Mouse (Mus musculus): ENCODE measurements around the gene Nr2f2. TPM values are rescaled to one million over a fixed set of nuclear protein-coding genes. Genes with fewer than 3 reads are reported as not detected.
A peak's percentile ranks its signal among the peaks of the same experiment; 100 is the strongest.

Gene Nr2f2
- total RNA-seq, 2 experiments from 2014 or later: 34.2 to 38.4 TPM

DNA sequence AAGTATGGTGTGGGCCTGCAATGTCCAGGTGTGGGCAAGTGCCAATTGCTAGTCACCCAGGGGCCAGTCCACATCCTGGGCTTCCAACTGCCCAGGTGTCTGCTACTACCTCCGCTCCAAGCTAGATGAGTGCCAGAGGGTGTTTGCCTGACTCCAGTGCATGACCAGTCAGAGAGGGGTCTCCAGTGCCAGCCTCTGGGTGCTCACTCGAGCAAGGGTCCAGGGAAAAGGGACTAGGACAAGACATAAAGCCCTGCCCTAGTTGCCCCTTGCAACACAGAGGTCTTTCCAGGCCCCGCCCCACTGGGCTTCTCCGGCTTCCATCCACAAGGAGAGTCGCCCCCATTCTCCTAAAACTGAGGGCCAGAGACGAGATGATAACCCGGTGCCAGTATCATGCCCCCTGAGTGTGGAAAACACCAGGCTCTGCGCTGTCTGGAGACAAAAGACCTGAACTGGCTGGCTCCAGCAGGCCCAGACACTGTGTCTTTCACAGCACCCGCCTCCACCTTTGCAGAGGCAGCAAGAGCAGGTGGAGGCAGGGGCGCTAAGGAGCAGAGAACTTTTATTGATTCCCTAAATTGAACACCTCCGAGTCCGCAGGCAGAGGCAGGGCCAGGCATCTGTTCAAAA lies 26.4 kb downstream of the Nr2f2 start:
- intact Hi-C loops (cut with DNase I): loop anchor here (10.0 kb wide), 3 partner anchors 1045 to 1965 kb away; no protein-coding TSS in a partner anchor
- DNase-seq (ENCODE audit: low spot score in 2 of 2): no peak

DNA sequence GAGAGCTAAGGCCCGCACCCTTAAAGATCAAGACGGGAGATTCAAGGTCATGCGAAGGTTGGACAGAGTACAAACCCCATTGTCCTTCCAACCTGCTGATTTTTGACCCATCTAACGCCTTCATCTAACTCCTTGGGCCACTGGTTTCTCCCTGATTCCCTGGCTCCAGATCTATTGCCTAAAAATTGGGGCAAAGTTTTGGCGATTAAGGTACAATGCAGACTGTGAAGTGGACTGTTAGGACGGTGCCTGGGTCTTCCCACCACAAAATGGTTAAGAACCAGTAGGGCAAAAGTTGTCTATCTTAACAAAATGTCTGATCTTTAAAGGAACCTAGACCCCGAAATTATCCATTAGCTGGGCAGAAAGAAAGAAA lies 28.3 kb downstream of the Nr2f2 start:
- DNase-seq (ENCODE audit: low spot score in 2 of 2): no peak
- intact Hi-C loops (cut with DNase I): loop anchor here (10.0 kb wide), 2 partner anchors 1763 to 1963 kb away; no protein-coding TSS in a partner anchor

DNA sequence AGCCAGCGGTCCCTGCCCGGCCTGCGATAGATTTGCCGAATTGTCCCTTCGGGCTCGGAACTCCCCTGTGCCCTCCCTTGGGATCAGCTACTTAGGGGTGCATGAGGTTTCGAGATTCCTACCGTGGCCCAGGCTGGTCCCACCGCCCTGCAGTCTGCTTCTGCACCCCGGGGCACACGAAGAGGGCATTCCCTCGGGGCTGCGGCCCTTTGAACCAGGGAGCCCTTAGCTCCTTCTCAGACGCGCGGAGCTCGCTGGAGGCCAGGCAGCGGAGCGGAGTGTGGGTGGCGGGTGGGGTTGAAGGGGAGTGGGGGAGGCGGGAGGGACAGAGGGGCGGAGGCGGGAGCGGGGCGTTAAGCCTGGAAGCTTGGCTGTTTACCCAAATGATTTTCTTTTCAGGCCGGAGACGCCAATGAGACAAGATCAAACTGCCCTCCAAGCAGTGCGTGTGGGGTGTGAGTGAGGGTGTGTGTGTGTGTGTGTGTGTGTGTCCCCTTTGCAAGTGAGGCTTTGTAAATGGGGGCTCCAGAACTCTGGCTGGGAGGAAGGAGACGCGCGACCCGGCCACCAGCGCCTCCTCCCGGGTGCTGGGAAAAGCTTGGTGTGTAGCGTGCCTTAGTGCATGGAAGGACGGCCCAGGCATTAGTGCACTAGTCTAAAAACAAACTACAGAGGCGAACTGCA lies 28.8 kb downstream of the Nr2f2 start:
- no peak for DNase-seq (ENCODE audit: low spot score in 2 of 2)
- intact Hi-C loops (cut with DNase I): loop anchor here (10.0 kb wide), 2 partner anchors 1763 to 1963 kb away; no protein-coding TSS in a partner anchor

DNA sequence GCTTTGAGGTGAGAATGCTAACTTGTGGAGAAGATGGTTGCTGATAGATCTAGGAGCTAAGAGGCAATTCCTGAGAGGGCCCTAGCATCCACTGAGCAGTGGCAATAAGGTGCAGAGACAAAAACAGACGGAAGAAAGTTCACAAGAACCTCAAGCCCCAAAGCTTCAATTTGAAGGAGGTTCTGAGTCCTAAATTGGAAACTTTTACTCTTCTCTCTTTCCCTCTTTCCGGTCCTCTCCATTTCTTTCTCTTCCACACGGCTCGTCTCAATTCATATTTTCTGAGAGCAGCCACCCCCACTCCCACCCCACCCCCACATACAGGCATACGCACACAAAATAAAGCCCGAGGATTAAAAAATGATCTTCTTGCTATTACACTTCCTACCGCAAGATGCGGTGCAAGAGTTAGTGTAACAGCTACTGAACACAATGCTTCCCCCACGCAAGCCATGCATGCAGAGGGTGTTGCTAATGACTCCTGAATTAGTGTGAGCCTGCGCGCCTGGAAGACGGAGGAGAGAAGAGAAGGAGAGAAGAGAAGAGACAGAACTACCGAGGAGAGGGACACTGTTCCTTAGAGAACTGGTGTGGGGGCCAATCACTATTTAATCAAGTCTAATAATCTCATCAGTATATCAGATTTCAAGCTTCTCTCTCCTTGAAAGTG lies 29.8 kb downstream of the Nr2f2 start:
- intact Hi-C loops (cut with DNase I): loop anchor here (10.0 kb wide), 2 partner anchors 1762 to 1962 kb away; no protein-coding TSS in a partner anchor

DNA sequence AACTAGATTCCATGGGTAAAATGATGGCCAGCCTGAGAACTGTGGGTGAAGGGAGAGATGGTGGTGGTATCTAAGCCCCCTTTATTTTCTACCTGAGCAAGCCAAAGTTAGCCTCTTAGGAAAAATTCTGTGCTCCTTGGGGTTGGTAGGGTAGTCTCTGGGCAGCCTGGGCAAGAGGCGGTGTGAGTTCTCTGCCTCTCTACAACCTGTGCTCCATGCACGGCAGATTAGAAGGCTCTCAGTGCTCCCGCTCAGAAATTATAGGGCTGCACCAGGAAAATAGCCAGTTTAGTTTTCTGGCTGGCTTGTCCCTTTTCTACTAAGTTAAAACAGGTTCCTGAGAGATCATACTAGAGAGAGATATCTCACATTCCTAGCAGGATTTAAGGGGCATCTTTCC lies 30.4 kb downstream of the Nr2f2 start:
- intact Hi-C loops (cut with DNase I): loop anchor here (10.0 kb wide), 2 partner anchors 1761 to 1961 kb away; no protein-coding TSS in a partner anchor

More for the DNA sequence above, 29.8 kb downstream of the Nr2f2 start:
- no peak for DNase-seq (ENCODE audit: low spot score in 2 of 2)

DNA sequence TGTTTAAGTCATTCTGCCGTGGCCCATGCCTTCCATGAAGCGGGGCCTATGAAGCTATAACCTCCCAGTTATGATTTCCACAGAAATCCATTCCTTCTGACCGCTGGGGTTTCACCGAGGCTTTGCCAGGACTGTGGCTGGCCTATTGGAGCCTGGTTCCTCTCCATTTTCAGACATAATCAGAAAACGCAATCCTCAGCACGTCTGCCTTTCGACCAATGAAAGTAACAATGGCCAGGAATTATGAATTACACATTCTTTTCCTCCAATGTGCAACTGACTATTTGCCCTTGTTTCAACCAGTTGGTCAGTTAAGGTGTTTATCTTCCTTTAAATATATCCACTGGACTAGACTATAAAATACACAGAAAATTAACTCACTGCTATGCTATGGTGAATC lies 31.1 kb downstream of the Nr2f2 start:
- DNase-seq (ENCODE audit: low spot score in 2 of 2): no peak
- intact Hi-C loops (cut with DNase I): loop anchor here (1.0 to 10.0 kb wide), 5 partner anchors 525 to 1961 kb away; no protein-coding TSS in a partner anchor

More for the DNA sequence above, 30.4 kb downstream of the Nr2f2 start:
- no peak for DNase-seq (ENCODE audit: low spot score in 2 of 2)

DNA sequence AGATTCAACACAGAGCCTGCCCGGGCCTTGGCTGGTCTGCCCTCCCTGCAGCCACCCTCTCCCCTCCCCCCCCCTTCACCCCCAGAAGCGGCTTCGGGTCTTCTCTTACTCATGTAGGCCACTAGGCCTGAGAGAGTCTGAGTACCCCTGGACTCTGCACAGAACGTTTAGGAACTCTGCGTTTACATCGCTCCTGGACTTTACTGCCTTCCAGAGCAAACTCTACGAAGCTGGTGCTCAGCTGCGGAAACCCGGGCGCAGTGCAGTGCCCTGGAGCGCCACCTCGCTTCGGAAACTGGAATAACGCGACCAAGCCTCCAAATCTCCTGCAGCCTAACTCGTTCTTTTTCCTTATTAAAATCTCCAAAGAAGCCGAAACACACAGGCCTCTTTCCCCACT lies 31.7 kb downstream of the Nr2f2 start:
- peak; percentile 82 to 86 for DNase-seq (ENCODE audit: low spot score in 2 of 2)
- intact Hi-C loops (cut with DNase I): loop anchor here (1.0 to 10.0 kb wide), 7 partner anchors 163 to 1960 kb away; no protein-coding TSS in a partner anchor

DNA sequence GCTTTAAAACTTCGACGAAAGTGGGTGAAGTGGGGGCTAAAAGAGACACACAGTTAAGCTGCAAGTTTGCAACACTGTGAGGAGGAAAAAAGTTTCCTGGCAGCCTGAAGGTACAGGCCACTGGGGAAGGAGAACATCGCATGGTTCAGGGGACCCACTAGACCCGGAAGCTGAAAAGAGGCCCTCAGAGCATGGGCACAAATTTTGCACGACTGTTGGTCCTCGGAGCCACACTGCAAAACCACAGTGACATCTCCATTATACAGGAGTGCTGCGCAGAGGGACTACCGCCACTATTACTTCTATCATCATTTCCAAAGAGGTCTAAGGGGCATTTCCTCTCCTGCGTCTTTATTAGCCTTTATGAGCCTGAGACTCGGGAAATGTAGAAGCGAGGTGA lies 32.7 kb downstream of the Nr2f2 start:
- intact Hi-C loops (cut with DNase I): loop anchor here (2.0 to 10.0 kb wide), 6 partner anchors 162 to 1959 kb away; no protein-coding TSS in a partner anchor
- DNase-seq (ENCODE audit: low spot score in 2 of 2): no peak

DNA sequence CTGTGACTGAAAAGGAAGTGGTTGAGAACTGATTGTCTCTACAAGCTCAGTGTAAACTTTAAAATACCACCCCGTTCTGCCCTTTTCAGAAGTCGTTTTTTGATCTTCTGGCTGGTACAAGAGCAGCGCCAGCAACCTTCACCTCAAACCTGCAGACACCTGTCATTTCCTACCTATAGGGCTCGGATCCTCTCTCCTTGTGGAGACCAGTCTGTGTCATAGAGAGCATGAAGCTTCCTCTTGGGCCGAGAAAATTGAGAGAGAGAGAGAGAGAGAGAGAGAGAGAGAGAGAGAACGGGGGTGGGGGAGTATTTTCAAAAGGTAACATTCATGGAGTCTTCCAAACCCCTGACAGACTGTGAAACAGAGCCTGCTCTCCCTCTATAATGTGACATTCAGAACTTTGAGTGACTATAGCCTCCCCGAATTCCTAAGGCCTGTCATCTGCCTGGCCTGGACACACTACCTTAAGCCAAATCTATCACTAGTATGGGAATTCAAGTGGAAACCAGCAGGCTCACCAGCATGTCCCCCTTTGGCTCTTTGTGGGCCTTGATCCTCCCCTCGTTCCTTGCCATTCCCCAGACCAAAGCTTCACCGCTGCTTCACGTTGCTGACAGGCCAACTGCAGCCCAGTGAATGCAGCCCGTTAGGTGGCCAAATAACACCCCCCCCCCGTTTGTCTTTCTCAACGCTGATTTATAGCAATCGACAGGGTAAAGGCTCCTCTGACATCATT lies 33.4 kb downstream of the Nr2f2 start:
- intact Hi-C loops (cut with DNase I): loop anchor here (5.0 to 10.0 kb wide), 4 partner anchors 161 to 1958 kb away; no protein-coding TSS in a partner anchor

DNA sequence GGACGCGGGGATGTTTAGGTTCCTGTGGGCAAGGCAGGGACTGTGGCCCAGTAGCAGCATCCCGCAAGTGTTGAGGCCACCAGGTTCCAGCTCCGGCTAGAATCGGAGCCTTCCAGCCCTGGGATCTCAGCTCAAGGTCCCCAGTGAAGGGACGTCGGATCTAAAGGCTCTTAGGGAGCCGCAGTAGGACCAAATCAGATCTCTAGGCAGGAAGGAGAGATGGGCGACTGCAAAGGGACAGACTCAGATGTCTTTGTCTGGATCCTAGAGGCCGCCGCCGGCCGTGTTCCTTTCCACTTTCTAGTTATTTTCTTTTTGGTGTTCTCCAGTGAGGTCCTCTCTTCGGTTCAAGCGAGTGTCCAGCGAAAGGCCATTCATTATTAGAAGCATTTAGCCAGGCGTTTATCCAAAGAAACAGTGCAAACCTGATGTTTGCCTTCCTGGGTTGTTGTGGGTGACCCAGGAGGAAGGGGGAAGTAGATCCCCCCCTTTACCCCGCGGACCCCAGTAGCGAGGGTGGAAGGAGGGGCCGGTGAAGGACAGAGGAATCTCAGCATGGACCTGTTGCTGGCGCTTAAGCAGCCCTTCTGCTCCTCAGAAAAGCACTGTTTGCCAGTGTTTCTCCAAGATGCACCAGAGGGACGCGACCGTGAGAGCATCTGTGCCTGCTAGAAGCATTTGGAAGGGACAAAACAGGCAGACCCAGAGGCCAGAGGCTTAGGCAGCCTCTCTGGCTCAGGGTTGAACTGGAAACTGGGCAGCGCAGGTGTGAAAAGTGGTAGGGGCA lies 34.3 kb downstream of the Nr2f2 start:
- no peak for DNase-seq (ENCODE audit: low spot score in 2 of 2)
- intact Hi-C loops (cut with DNase I): loop anchor here (5.0 to 10.0 kb wide), 4 partner anchors 160 to 1957 kb away; no protein-coding TSS in a partner anchor

More for the DNA sequence above, 33.4 kb downstream of the Nr2f2 start:
- DNase-seq (ENCODE audit: low spot score in 2 of 2): no peak

DNA sequence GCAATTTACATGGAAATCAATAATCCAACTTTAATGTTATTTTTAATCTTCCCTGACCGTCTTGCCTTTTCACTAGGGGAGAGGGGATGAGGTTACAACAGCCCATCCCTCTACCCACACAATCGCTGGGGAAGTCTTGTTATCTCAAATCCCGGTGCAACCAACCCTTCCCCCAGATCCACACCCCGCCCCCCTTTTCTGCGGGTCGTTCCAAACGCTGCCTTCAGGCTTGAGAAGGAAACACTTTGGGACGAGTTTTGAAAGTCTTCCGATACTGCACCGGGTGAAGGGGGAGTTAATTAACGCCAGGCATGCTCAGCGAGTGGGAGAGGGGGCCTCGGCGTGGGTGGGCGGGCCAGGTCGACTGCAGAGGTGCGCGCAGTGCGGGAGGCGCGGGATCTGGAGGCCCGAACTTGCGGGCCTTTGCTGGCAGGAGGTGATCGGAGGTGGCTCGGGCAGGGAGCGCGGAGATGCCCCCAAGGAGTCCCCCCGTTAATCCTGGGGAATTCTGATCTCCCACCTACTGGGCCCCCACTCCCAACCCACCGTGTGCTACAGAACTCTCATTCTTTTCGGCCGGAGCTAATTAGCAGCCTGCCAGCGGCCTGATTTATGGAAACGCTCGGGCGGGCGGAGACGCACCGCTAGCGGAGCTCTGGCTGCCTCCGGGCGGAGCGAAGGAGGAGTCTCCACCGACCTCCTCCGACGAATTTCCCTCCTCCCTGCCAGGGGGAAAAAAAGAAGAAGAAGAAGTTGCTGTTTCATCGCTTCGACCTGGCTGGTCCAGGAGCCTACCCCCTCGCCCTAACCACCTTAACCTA lies 35.1 kb downstream of the Nr2f2 start:
- no peak for DNase-seq (ENCODE audit: low spot score in 2 of 2)
- intact Hi-C loops (cut with DNase I): loop anchor here (5.0 to 10.0 kb wide), 4 partner anchors 159 to 1957 kb away; no protein-coding TSS in a partner anchor

DNA sequence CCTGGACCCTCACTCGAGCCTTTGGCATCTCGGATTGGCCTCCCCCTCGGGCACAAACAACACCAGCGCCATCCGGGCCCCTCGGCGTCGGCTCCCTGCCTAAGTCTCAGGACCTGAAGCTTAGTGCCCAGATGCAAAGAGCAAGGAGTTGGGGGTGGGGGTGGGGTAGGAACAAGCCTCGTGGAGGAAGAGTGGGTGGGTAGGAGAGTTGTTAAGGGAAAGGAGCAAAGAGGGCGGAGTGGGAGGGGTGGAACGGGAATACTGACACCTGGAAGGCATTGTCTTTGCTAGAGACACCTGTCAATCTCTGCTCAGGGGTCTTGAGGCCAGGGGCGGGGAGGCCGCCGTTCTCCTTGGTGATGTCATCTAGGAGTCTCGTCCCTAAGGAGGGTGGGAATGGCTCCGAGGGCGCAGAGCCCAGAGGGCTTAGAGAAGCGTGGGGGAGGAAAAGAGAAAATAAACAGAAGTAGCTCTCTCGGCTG lies 35.7 kb downstream of the Nr2f2 start:
- intact Hi-C loops (cut with DNase I): loop anchor here (5.0 to 10.0 kb wide), 4 partner anchors 159 to 1956 kb away; no protein-coding TSS in a partner anchor
- DNase-seq (ENCODE audit: low spot score in 2 of 2): no peak

DNA sequence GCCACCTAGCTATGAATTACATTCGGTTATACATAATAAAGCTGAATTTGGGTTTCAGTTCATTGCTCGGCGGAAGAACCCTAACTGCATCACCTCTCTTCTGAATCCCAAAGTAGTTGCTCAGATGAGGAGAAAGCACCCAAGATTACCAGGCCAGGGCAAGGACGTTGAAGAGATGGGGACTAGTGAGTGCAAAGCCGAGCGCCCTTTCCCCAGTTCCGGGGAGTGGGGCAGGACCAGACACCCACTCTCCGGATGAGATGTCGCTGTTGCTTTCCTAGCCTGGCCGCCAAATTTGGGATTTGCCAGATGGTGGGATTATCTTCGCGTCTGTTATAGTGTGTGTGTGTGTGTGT lies 36.4 kb downstream of the Nr2f2 start:
- no peak for DNase-seq (ENCODE audit: low spot score in 2 of 2)
- intact Hi-C loops (cut with DNase I): loop anchor here (5.0 to 10.0 kb wide), 4 partner anchors 158 to 1955 kb away; no protein-coding TSS in a partner anchor

DNA sequence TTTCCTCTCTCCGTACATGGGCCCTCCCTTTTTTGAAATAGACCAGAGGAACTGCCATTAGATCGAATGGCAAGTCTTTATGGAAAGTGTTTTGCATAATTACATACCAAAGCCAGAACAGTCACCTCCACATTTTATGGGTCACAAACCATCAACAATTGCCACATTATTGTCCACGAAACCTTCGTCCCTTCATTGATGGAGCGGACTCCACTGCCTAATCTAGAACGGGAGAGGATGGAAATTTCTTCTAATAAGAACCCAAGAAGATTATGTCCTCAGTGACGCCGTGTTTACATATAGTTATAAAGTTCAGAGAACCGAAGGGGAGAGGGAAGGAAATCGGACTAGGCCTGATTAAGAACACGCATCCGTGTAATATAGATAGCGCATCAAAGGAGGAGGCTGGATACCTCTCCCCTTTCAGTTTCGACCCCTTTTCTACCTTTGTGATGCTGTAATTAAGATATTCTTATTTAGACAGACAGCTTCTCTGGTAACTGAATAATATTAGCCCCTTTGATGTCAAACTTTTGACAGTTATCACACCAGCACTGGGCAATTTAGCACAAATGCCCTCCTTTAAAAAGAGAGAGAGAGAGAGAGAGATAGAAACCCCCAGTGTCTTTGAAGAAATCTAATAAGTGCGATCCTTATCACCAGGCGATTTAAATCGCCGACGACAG lies 36.9 kb downstream of the Nr2f2 start:
- DNase-seq (ENCODE audit: low spot score in 2 of 2): no peak
- intact Hi-C loops (cut with DNase I): loop anchor here (2.0 to 10.0 kb wide), 6 partner anchors 33 to 1955 kb away; no protein-coding TSS in a partner anchor

DNA sequence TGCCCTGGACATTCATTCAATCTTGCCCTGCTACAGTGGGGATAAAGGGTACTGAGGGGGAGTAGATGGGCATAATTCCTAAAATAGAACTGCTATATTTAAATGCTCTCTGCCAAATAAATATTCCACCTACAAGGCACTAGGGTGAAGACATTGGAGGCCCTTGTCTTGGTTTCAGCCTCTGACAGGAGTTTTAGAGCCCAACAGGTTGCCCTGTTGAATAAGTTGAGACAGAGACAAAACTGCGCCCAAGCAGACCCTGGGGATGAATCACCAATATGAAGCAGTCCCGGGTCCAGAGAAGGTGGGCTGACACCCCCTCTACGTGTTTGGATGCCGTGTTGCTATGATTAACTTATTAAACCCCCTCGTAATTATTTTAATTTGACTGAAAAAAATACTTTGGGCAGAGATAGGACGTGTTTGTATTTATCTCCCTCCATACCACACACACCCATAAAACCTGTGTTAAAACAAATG lies 37.5 kb downstream of the Nr2f2 start:
- intact Hi-C loops (cut with DNase I): loop anchor here (2.0 to 5.0 kb wide), 2 partner anchors 33 to 44 kb away; no protein-coding TSS in a partner anchor
- no peak for DNase-seq (ENCODE audit: low spot score in 2 of 2)

DNA sequence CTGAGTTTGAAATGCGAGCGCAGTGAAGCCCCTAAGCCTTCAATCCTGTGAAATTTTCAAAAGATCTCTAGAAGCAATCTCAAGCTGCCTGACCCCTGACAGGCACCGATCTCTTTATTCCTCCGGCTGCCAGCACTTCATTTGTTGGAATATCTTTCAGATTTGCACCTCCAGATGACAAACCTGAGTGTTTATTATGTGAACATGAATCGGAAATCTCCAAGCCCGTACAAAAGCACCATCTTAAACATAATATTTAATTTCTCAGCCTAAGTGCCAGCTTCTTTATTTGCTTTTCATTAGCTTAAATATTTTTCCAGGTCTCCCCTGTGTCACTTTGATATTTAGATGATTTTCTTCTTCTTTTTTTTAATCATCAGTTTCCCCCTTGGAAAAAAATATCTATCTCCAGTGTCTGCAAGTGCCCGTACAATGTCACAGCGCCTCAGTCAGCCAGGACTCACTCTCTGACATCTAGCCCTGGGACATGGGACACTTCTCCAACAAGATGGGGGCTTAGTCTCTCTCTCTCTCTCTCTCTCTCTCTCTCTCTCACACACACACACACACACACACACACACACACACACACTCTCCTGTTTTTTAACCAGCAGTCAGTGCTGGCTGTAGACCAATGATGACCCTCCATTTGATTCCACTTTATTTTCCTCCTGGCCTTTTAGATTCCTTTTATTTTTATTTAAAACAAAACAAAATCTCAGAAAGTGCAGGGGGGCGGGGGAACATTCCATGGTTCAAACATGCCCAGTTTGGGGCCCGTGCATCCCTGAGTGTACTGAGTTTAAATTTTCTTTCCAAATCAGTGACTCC lies 38.1 kb downstream of the Nr2f2 start:
- intact Hi-C loops (cut with DNase I): loop anchor here (2.0 to 5.0 kb wide), 2 partner anchors 34 to 44 kb away; no protein-coding TSS in a partner anchor
- DNase-seq (ENCODE audit: low spot score in 2 of 2): no peak
